Mouse (Mus musculus) MEL (cell line): ENCODE results near the gene Lin7c. TPM values are rescaled to one million over a fixed set of nuclear protein-coding genes. Genes with fewer than 3 reads are reported as not detected.
"Not testable (repeated sequence)": the region's sequence is repeated elsewhere in the genome, so short reads cannot be mapped to it uniquely, and the experiment has no call there.

Source experiments
- DNase-seq: peaks from one replicate; pipeline ENCODE4 v3.0.0; 2011; ENCODE audit warnings: low read depth, low spot score
- H3K27ac ChIP-seq: 2 replicates; pipeline ENCODE4 v1.5.1; 2012; ENCODE audit warnings: low read depth, mild to moderate bottlenecking, control low read depth, low read length, moderate library complexity; ENCODE audit not compliant: control insufficient read depth
- H3K27me3 ChIP-seq, 2 experiments: fragments of 150-350 bp in 1 of 2; sonication (generic) in 1 of 2; 2 replicates each; pipeline ENCODE4 v1.6.1; 2012; ENCODE audit warnings: low read length in 2 of 2, mild to moderate bottlenecking in 2 of 2, improper control_type of control experiment in 1 of 2, moderate library complexity in 1 of 2; ENCODE audit not compliant: insufficient read depth in 2 of 2, control insufficient read depth in 1 of 2
- H3K36me3 ChIP-seq, 2 experiments: 2 replicates each; pipeline ENCODE4 v1.6.1; 2012 to 2014; ENCODE audit warnings: low read length in 2 of 2, improper control_type of control experiment in 1 of 2, inconsistent platforms in 1 of 2, mild to moderate bottlenecking in 1 of 2; ENCODE audit not compliant: insufficient read depth in 2 of 2, control insufficient read depth in 1 of 2
- H3K4me1 ChIP-seq, 2 experiments: fragments of 150-350 bp in 1 of 2; sonication (generic) in 1 of 2; 2 replicates each; pipeline ENCODE4 v1.6.1; 2012; ENCODE audit warnings: low read length in 2 of 2, improper control_type of control experiment in 1 of 2, mild to moderate bottlenecking in 1 of 2; ENCODE audit not compliant: insufficient read depth in 2 of 2, control insufficient read depth in 1 of 2
- H3K4me3 ChIP-seq, 2 experiments: fragments of 150-350 bp in 1 of 2; sonication (generic) in 1 of 2; 2 replicates each; pipeline ENCODE4 v1.5.1; 2012; ENCODE audit warnings: low read depth in 2 of 2, low read length in 2 of 2, mild to moderate bottlenecking in 2 of 2, moderate library complexity in 2 of 2, control low read depth in 1 of 2, improper control_type of control experiment in 1 of 2; ENCODE audit not compliant: control insufficient read depth in 1 of 2, insufficient read depth in 1 of 2
- H3K79me2 ChIP-seq: 2 replicates; pipeline ENCODE4 v1.6.1; 2012; ENCODE audit warnings: mild to moderate bottlenecking, low read length, moderate library complexity; ENCODE audit not compliant: control insufficient read depth, poor library complexity, insufficient read depth
- H3K9ac ChIP-seq: 2 replicates; pipeline ENCODE4 v1.6.1; 2012; ENCODE audit warnings: low read depth, mild to moderate bottlenecking, control low read depth, low read length, moderate library complexity; ENCODE audit not compliant: control insufficient read depth, poor library complexity, severe bottlenecking
- H3K9me3 ChIP-seq: fragments of 150-350 bp; sonication (generic); replicated peaks from 2 replicates; pipeline ENCODE4 v1.6.1; 2012; ENCODE audit warnings: mild to moderate bottlenecking, low read length, improper control_type of control experiment, moderate library complexity; ENCODE audit not compliant: insufficient read depth
- BHLHE40 ChIP-seq: IDR thresholded peaks from 2 replicates; pipeline ENCODE4 v1.6.1; 2012; ENCODE audit warnings: low read depth, mild to moderate bottlenecking, inconsistent platforms, low read length, improper control_type of control experiment, borderline replicate concordance
- CTCF ChIP-seq, 3 experiments: IDR thresholded peaks in 2 of 3; conservative IDR thresholded peaks in 1 of 3; 2 replicates each; pipeline ENCODE4 v1.5.1; 2011 to 2012; ENCODE audit warnings: low read length in 3 of 3, low read depth in 2 of 3, mild to moderate bottlenecking in 2 of 3, improper control_type of control experiment in 1 of 3, inconsistent platforms in 1 of 3, mixed read lengths in 1 of 3, moderate library complexity in 1 of 3; ENCODE audit not compliant: control insufficient read depth in 1 of 3, insufficient read depth in 1 of 3, poor library complexity in 1 of 3, severe bottlenecking in 1 of 3
- ELF1 ChIP-seq: IDR thresholded peaks from 2 replicates; pipeline ENCODE4 v1.6.1; 2014; ENCODE audit warnings: low read depth, mild to moderate bottlenecking, inconsistent platforms, low read length, improper control_type of control experiment, moderate library complexity
- MAFK ChIP-seq: IDR thresholded peaks from 2 replicates; pipeline ENCODE4 v1.6.1; 2011; ENCODE audit warnings: low read depth, mild to moderate bottlenecking, low read length, improper control_type of control experiment, borderline replicate concordance
- MAZ ChIP-seq: IDR thresholded peaks from 2 replicates; pipeline ENCODE4 v1.6.1; 2012; ENCODE audit warnings: low read depth, mild to moderate bottlenecking, inconsistent platforms, low read length, improper control_type of control experiment
- NELFE ChIP-seq: IDR thresholded peaks from 2 replicates; pipeline ENCODE4 v1.6.1; 2011; ENCODE audit warnings: low read depth, low read length, improper control_type of control experiment
- NRF1 ChIP-seq: IDR thresholded peaks from 2 replicates; pipeline ENCODE4 v1.6.1; 2014; ENCODE audit warnings: low read depth, mild to moderate bottlenecking, inconsistent platforms, low read length, improper control_type of control experiment, moderate library complexity; ENCODE audit not compliant: poor library complexity, insufficient read depth, severe bottlenecking
- RAD21 ChIP-seq: IDR thresholded peaks from 2 replicates; pipeline ENCODE4 v1.6.1; 2011; ENCODE audit warnings: mild to moderate bottlenecking, low read depth, low read length, improper control_type of control experiment
- RCOR1 ChIP-seq: IDR thresholded peaks from 2 replicates; pipeline ENCODE4 v1.6.1; 2012; ENCODE audit warnings: low read depth, mild to moderate bottlenecking, inconsistent platforms, low read length, improper control_type of control experiment
- SIN3A ChIP-seq: IDR thresholded peaks from 2 replicates; pipeline ENCODE4 v1.6.1; 2012; ENCODE audit warnings: low read length, improper control_type of control experiment, inconsistent platforms
- SMC3 ChIP-seq: IDR thresholded peaks from 2 replicates; pipeline ENCODE4 v1.6.1; 2011; ENCODE audit warnings: low read depth, low read length, improper control_type of control experiment
- TAL1 ChIP-seq: IDR thresholded peaks from 2 replicates; pipeline ENCODE4 v1.6.1; 2012; ENCODE audit warnings: mild to moderate bottlenecking, inconsistent platforms, low read length, moderate library complexity, mixed read lengths
- TCF12 ChIP-seq: IDR thresholded peaks from 2 replicates; pipeline ENCODE4 v1.6.1; 2014; ENCODE audit warnings: low read depth, mild to moderate bottlenecking, inconsistent platforms, low read length, improper control_type of control experiment, moderate library complexity
- USF2 ChIP-seq, 2 experiments: IDR thresholded peaks; 2 replicates each; pipeline ENCODE4 v1.6.1; 2011 to 2012; ENCODE audit warnings: improper control_type of control experiment in 2 of 2, low read length in 2 of 2, borderline replicate concordance in 1 of 2, inconsistent platforms in 1 of 2, low read depth in 1 of 2, mild to moderate bottlenecking in 1 of 2; ENCODE audit not compliant: insufficient read depth in 1 of 2
- ZC3H11A ChIP-seq: IDR thresholded peaks from 2 replicates; pipeline ENCODE4 v1.6.1; 2012; ENCODE audit warnings: low read depth, mild to moderate bottlenecking, inconsistent platforms, low read length, improper control_type of control experiment
- ZKSCAN1 ChIP-seq: IDR thresholded peaks from 2 replicates; pipeline ENCODE4 v1.6.1; 2012; ENCODE audit warnings: low read depth, mild to moderate bottlenecking, inconsistent platforms, low read length, improper control_type of control experiment, moderate library complexity
- polyA plus RNA-seq, 2 experiments: library from polyadenylated mRNA; stranded (reverse) in 1 of 2; unstranded in 1 of 2; fragments of >175 nt in 1 of 2; fragments of >200 nt in 1 of 2; gene quantifications; 2 replicates each; pipeline versions ENCODE4 v1.2.1 to v1.2.4; 2012; ENCODE audit warnings: low replicate concordance in 2 of 2, low read depth in 1 of 2; ENCODE audit not compliant: insufficient read length in 2 of 2, insufficient read depth in 1 of 2, missing spikeins in 1 of 2
- total RNA-seq: library from RNA; depleted of rRNA; stranded (reverse); fragments of 300-350 nt; gene quantifications from 2 replicates; pipeline ENCODE4 v1.2.3, GENCODE M21; 2012

Gene Lin7c
- total and polyA plus RNA-seq, 3 experiments = 45.0 to 46.8 TPM; not detected in 1

- H3K79me2 ChIP-seq = no peaks in the 10 kb centered on the region
- H3K36me3 ChIP-seq = no peaks in the 10 kb centered on the region
- no peaks in the 10 kb centered on the region for H3K9me3 ChIP-seq
- no peak for DNase-seq
- no peak for TF ChIP-seq ELF1
- TF ChIP-seq ZC3H11A = no peak
- TF ChIP-seq SIN3A = no peak
- no peak for TF ChIP-seq CTCF (IDR thresholded peaks at IDR 0.05 in 2 of 3, conservative IDR thresholded peaks at IDR 0.05 in 1 of 3; ENCODE audit: control insufficient read depth in 1 of 3, insufficient read depth in 1 of 3, low read depth in 2 of 3, low read length in 3 of 3, poor library complexity in 1 of 3, severe bottlenecking in 1 of 3)
- TF ChIP-seq MAFK = no peak
- no peak for TF ChIP-seq BHLHE40
- TF ChIP-seq USF2 (IDR thresholded peaks at IDR 0.05; ENCODE audit: borderline replicate concordance in 1 of 2, insufficient read depth in 1 of 2, low read depth in 1 of 2, low read length in 2 of 2) = no peak
- TF ChIP-seq SMC3 = no peak
- TF ChIP-seq MAZ = no peak
- no peak for TF ChIP-seq ZKSCAN1
- TF ChIP-seq NRF1 = no peak
- TF ChIP-seq TAL1 = no peak
- no peak for TF ChIP-seq TCF12
- no peak for TF ChIP-seq RAD21
- no peak for TF ChIP-seq RCOR1
- no peak for TF ChIP-seq NELFE
- no peak overlapping the region for H3K9ac ChIP-seq
- H3K4me3 ChIP-seq = no peak overlapping the region
- H3K4me1 ChIP-seq = no peaks in the 10 kb centered on the region
- no peaks in the 10 kb centered on the region for H3K27me3 ChIP-seq
- no peak overlapping the region for H3K27ac ChIP-seq
These were observed 29.8 kb upstream of the Lin7c start for GRCm38 (mm10) chr2:109860832-109861231.

GRCm38 (mm10) chr2:109879429-109879828, 11.2 kb upstream of the Lin7c start:
- not testable (repeated sequence) for H3K4me1 ChIP-seq, H3K9ac ChIP-seq, DNase-seq

More at GRCm38 (mm10) chr2:109879429-109879828, 11.2 kb upstream of the Lin7c start:
- not testable (repeated sequence) for H3K79me2 ChIP-seq, H3K9me3 ChIP-seq, H3K4me3 ChIP-seq, H3K36me3 ChIP-seq, H3K27me3 ChIP-seq, H3K27ac ChIP-seq
